Mouse (Mus musculus) cerebellum, adult 2 months (tissue): ENCODE data around the gene Ddx39b.

Experiments
- CTCF ChIP-seq: fragments of 200-500 bp; IDR thresholded peaks from 2 replicates; pipeline ENCODE4 v1.5.1; 2011; ENCODE audit warnings: low read depth, mild to moderate bottlenecking, control low read depth, low read length, moderate library complexity, borderline replicate concordance; ENCODE audit not compliant: insufficient read depth
- POLR2A ChIP-seq: fragments of 200-500 bp; IDR thresholded peaks from 2 replicates; pipeline ENCODE4 v1.6.1; 2011; ENCODE audit warnings: low read length, control low read depth, borderline replicate concordance; ENCODE audit not compliant: insufficient read depth

- TF ChIP-seq POLR2A (no peak), CTCF (no peak)
Observed at GRCm38 (mm10) chr17:35204494-35205379, 36.8 kb upstream of the Ddx39b start, which contains the start of gene Lta.
